Mouse (Mus musculus) T-helper 1 cell (primary cell): ENCODE measurements at regions not wholly inside any gene's neighbourhood (a gene's known extent, or its start where the extent isn't known, plus 50 kb on each side); places are given as distances from the start of the nearest gene placed in this dataset.

Experiments used
- in situ Hi-C: fragments of 300-600 bp; cut with MboI, MseI; formaldehyde crosslinking; loops from one replicate; pipeline ENCODE4 v1.15.1; 2025; ENCODE audit warnings: high pct_unique_total_duplicates

DNA sequence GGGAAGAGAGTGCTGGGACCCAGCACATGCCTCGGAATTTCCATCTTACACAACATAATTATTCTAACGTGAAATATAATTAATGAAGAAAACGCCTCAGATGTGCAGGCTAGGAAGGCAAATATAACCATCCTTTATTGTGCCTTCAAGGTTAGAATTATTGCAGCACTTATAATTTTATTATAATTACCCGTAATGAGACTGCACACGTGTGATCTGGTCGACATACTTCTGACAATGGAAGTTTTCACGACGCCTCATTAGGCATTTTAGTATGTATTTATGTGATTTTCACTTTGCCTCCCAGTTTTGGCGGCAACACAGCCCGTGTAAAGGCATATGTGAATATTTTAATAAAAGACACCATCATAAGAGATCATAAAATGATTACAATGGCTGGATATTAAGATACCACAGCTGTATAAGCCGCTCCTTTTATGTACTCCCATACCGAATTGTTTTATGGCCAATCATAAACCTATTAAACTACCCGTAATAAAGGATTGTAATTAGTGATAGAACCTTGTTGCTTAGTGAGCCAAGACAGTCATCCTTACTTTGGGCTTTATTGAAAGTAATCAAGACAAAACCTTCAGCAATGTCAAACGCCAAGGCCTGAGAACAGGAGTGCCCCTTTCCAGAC is 281.6 kb upstream of the Irx2 start:
- in situ Hi-C loops = no loop called here

DNA sequence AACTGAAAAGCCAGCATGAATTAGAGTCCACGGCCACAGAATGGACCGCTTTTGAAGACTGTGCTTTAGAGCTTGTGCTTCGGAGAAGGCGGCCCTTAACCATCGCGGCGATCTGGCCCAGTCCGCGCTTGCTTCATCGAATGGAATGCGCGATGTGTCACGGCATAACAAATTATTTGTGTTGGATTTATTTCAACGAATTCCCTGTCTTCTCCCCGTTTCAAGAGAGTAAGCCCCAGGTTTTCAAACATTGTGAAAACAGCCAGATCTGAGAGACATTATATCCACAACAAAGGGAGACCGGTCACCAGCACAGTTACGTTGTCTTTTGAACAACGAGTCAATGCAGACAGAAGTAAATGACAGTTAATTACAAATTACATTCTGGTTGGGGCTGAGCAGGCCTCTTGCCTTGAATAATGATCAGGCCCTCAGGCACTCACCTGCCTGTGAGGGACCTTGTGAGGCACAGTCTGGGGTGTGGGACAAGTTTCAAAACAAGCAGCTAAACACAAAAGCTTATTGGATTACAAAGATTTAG is 275.9 kb upstream of the Irx2 start:
- in situ Hi-C loops = no loop called here

DNA sequence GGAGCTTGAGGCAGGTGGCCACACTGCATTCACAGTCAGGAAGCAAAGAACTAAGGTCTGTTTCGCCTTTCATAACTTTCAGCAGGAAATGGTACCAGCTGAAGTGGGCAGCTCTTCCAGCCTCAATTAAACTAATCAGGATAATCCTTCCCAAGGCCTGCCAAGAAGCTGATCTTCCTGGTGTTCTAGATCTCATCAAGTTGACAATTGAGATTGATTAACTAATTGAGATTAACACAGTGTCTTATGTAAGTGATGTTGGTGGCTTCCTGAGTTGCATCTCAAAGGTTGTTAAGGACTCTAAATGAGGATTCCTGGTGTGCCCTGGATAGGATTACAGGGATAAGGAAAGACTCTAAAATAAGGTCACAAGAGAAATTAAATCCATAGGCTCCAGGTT is 273.3 kb upstream of the Irx2 start:
- in situ Hi-C loops = no loop called here

DNA sequence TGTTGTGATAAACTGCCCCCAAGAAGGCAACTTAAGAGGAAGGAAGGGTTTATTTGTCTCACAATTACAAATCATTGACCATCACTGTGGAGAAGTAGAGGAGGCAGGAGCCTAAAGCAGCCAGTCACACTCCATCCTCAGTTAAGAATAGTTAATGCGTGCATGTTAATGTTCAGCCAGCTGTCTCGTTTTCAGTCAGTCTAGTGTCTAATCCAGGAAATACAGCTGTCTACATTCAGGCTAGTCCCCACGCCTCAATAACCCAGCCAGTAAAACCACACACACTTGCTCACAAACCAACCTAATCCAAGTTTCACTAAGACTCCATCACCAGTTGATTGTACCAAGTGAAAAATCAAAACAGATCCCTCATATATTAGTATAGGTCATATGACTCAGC is 272.8 kb upstream of the Irx2 start:
- in situ Hi-C loops = no loop called here

DNA sequence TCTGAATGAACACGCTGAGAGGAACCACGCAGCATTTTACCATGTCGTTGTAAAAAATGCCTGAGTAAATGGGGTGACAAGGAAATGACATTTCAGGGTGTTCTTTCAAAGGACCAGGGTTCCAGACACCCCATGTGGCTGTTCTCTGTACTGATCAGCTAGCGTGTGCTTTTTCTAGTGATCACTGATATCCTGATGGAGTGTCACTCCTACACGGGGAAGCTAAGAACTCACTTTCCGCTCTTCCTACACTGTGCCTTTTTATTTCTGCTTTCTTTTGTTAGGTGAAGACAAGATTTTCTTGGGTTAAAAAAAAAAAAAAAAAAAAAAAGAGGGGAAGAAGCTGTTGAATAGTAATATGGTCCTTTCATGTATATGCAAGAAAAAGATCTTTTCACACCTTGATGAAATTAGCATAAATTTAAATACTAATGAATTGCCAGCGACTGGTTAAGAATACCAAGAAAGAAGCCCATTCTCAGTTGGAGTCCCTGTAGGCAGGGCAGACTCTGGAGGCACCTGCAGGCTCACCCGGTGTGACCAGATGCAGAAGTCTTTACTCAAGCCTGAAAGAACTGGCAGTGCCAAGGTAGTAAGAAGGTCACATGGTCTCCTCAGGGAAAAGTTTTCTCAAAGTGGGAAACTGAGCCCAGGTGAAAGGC is 270.2 kb upstream of the Irx2 start:
- in situ Hi-C loops = no loop called here

DNA sequence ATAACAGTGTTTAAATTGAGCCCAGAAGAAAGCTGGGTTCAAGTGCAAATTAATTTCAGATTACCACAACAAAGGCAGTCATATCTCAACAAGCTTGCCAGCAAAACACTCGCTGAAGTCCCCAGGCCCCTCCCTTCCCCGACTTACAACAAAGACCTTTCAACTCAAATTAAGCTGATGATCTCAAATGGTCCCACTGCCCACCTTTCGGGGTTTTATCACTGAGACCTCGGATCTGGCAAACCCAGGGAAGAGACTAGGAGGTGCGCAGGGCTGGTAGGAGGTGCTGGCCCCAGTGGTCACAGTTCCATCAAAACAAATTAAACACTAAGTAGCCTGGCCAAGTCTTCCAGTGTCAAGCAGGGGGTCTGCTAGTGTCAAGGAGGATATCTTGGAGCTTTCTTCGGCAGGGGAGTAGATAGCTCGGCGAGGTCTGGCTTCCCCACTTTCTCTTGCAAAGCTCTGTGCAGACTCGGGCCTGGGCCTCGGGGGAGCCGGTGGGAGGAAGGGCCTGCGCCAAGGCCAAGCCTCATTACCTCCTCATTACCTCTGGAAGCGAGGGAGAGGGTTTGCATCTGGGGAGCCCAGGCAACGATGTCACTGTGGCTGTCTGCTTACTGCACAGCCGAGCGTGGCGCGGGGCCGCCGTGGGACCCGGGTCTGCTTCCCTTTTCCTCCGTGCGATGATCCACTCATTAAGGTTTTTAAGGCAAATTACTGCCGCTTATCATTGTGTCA is 262.9 kb upstream of the Irx2 start:
- in situ Hi-C loops = no loop called here

DNA sequence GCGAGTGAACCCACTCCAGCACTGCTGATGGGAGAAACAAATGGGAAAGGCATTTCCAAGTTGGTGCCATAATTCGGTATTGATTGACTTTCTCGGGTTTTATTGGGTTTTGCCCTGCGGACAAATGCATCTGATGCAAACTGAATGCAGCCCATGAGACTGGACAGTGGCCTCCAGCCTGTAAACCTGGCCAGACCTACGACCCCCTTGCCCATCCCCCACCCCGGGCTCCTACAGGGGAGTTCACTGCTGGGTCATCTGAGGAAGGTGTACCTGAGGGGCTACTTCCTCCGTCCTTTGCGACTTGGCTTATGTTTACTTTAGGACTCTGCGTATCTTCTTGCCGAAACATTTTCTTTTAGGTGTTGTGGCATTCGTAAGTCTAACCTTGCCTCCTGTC is 262.3 kb upstream of the Irx2 start:
- in situ Hi-C loops = no loop called here

DNA sequence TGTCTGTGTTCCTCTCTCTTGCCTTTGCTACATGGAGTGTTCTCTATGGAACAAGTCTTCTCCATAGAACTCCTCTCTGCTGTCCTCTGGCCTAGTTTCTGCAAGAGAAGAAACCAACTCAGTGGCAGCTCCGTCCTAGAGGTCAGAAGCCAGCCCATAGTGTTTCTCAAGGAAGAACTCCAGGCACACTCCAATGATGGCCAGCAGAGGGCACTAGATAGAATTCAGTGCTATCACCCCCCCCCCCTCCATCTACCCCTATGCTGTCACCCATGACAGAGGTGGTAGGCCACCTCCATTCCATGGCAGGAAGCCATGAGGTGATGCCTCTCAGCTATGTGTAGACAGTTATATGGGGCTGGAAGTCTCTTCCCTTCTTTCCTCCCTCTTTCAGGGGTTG is 258.5 kb upstream of the Irx2 start:
- in situ Hi-C loops = no loop called here

DNA sequence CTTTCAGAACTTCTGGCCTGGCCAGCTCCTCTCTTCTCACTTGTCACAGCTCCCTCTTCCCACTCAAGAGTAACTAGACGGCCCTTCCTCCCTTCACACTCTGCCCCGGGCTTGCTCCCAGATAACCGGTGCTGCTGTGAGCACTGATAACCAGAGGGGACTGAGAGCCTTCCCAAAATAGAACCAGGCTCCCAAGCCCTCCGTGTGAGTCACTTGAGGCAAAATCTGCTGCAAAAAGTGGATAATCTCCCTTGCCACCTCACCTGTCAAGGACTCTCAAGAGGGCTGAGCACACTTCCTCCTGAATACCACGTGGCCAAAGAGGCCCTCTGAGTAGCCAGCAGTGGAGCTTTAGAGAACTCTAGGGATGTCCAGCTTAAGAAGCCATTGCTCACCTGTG is 257.6 kb upstream of the Irx2 start:
- in situ Hi-C loops = no loop called here

DNA sequence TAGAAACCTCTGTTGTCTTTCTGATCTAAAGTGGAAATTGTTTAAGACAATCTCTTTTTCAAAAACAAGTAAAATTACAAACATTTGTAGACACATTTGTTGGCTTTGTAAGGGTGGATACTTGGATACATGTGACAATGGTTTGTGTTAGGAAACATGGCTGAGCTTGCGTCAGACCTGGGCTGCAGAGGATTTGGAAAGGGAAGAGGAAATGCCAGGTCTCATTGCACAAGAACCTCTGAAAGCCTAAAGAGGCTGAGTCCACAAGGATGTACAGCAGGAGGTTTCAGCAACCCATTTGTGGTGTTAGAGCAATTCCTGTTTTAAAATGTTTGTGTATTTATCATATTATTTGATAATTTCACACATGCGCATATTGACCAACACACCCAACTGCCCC is 235.3 kb upstream of the Irx2 start:
- in situ Hi-C loops = no loop called here

DNA sequence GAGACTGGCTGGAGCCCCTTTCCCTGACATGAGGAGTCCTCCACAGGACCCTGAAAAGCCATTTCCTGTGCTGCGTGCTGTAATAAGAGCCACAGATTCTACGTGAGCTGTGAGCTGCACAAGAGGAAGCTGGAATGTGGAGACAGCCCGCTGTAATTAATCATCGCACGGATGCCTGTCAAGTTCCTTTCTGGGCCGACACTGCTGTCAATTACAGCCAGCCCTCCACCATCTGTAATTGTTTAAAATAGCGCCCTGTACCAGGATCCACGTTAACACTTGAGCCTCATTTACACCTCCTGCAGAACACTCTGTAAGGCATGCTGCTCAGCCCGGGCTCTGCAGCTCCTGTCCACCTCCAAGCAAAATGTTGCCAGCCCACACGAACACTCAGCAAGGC is 227.9 kb upstream of the Irx2 start:
- in situ Hi-C loops = no loop called here

DNA sequence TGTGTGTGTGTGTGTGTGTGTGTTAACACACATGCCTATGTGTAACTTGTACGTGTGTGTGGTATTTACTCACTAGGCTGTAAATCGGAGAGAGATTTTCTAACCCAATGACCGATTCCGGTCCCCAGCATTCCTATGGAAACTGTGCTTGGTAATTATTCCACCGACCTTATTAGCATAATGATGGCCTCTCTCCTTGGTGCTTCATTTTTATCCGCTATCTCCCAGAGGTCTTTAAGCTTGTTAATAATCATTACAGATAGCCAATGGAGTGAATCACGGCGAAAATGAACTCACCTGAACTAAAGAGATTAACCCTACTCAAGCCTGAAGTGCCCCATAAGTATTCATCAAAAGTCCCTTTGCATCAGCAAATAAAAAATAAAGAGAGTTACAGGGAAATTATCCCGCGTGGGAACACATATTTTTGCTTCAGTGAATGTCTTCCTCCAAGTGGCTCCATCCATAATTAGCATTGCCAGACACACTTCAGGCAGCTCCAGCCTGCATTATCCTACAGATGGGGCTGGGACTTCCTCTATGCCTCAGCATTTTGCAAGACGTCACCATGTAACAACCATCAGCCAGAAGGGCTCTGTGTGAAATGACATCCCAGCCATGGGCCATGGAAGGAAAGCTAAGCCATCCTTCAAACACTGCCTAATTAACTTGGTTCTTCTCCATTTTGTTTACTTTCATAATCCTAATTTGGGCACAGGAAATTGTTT is 219.2 kb upstream of the Irx2 start:
- in situ Hi-C loops = no loop called here

DNA sequence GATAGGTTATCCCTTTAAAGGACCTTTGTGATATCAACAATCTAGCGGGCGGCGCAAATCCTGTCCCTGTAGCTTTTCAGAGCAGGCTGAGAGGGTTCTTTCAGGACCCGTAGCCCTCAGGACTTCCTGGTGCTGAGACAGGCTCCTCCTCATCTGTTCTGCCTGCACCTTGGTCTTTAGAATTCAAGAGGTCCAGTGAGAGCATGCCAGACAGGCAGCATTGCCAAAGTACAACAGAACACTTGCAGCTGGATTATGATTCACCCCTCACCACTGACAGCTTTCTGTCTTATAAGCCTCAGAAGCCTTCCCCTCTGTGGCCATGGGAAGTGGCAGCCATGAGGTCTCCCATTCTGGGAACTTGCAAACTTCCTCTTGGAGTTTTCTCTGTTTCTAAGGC is 216.0 kb upstream of the Irx2 start:
- in situ Hi-C loops = no loop called here

DNA sequence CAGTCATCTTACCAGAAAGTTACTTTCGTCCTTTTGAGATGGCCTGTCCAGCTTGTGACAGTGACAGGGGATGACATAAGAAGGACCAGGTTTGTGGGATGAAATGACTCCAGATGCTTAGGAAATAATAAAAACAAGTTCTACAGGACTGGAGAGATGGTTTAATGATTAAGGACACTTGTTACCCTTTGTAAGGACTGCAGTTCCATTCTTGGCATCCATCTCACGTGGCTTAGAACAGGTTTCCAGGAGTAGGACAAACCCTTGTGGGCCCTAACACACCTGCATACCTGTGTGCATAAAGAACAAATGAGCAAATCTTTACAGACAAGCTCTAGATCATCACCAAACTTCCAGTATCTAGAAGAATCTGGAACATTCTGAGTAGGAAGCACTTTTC is 211.6 kb upstream of the Irx2 start:
- in situ Hi-C loops = no loop called here

DNA sequence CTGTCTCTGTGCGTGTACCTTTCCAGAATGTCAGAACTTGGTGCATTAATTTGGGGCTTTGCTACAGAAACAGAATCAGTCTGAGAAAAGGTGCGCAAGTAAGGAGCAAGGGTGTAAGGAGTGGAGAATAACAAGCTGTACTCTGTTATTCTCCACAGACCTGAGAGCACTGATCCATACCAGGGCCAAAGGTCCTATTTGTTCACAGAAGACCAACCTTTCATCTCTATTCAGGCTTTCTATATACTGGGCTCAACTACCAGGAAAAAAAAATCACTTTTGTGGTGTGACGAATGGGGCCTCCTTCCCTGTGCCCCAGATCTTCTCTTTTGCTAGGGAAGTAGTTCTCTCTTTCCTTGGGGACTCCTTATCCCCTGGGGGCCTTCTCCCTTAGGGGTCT is 210.8 kb upstream of the Irx2 start:
- in situ Hi-C loops = no loop called here

DNA sequence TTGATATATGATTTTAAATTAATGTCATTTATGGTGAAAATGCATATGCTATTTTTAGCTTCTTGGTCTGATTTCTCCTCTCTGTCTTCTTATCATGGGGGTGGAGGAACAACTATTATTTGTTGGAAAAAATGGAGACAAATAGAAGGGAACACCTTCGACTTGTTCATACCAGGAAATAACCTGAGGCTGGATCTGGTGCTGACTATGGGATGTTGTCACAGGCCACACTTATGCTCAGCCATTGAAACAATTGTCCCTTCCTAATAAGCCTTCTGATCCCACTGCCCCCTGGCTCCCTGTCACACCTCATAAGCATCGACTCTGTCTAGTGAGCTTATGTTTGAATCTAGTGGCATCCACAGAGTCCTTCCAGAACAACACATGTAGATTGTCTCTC is 210.3 kb upstream of the Irx2 start:
- in situ Hi-C loops = no loop called here

DNA sequence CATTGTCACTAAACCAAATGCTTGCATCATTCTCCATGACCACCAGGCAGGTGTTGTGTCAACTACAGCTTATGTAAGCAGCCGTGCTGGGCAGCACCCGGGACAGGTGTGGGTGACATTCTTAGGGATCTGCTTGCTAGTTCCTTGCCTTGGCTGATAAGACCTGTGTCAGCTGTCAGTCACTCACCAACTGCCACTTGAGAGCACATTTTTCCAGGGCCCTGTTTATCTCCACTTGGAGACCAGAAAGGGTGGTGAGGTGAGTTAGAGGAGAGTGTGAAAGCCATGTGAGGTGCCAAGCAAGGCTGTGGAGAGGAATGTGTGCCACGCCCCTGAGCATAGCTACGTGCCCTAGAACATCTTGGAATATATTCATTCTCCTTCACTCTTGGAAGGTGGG is 209.1 kb upstream of the Irx2 start:
- in situ Hi-C loops = no loop called here

DNA sequence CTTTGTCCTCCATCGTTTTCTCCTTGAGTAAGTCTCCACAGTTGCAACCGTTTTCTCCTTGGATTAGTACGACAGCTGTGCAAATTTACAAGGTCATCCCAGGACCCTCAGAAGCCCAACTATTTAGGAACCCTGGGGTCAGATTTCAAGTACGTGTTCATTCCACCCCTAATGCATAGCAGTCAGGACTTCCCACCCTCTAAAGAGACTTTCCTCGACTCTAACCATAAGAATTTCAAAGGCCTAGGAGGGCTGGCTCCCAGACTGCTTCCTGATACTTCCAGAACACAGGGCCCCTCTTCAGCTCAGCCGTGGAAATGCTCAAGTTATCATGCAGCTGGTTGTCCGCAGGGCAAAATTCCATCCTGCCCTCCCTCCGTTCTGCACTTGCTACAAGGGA is 202.7 kb upstream of the Irx2 start:
- in situ Hi-C loops = no loop called here

DNA sequence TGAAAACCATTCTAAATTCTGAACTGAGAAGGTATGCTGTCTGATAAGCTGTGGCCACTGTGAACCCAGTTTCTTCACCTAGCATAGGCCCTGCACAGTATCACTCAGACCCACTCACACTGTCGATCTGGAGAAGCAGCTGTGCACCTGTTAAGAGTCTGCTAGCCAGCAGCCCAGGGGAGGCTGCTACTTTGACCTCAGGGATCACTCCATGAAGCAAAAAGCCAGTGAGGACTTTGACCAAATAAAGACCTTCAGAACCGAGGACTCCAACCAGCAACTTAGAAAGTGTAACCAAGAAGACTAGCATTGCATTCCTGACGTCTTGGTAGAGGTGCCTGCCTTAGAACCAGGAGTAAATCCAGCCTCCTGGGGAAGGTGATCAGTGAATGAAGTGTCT is 183.3 kb upstream of the Irx2 start:
- in situ Hi-C loops = no loop called here

DNA sequence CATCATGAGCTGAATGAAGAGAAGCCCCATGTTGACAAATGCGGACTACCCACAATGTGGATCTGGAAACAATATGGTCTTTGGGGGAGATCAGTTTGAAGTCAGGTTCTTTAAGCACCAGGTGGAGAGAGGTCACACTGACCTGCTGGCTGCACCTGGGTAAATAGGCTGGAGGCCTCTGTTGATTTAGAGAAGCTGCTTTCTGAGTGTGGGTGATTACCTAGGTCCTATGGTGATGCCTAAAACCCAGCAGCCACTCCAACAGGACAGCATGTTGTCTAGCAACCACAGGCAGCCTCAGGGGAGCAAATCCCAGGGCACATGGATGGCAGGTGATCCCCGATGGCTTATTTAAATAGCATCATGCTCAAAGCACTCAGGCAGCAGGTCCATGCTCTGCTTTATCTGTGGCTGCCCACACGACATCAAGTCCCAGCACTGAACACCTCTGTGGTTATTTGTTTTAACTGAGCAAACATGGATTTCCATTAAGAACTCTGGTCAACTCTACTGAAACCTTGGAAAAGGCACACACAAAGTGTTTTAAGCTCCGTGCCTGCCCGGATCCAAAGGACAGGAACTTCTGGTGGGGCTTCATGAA is 180.1 kb upstream of the Irx2 start:
- in situ Hi-C loops = no loop called here

DNA sequence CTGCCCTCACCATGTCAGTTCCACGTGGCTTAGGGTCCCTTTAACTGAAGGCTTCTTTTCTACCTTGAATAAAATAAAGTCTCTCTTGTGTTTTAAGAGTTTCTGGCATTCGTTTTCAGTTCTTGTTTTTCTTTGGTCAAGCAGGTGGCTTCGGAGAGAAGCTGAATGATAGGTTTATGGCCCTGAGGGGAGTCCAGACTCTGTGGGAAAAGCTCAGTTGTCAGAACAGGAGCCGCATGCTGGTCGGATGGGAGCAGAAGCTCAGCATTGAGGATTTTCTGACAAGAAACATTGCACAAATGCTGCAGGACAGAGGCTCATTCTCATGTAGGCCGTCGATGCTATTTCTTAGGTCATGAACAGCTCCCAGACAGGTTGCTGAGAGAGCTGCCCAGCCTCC is 133.3 kb upstream of the Irx2 start:
- in situ Hi-C loops = no loop called here

DNA sequence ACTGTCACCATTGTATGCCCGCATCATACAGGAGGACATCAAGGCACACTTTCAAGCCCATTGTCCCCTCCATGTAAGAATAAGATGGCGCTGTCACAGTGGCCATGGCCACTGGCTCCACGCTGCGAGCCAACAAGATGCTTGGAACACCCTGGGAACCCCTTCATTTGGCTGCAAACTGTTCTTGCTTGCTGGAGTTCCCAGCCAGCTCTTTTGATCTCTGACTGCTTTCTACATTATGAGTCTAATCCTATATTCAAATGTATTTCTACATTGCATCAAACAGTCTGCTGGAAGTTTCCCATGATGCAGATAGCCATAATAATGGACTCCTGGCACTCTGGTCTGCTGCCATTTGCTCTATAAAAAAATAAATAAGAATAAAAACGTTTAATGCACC is 131.6 kb upstream of the Irx2 start:
- in situ Hi-C loops = no loop called here
